Mouse (Mus musculus) kidney, embryonic 16.5 days (tissue): ENCODE data around the gene Gm26558. TPM values are rescaled to one million over a fixed set of nuclear protein-coding genes. Genes with fewer than 3 reads are reported as not detected.

Experiments used
- ATAC-seq: fragments of 200-750 bp; cut with Nextera tagmentation; 2 replicates; pipeline ENCODE4 v1.8.0; 2017; ENCODE audit warnings: moderate TSS enrichment; ENCODE audit not compliant: low FRiP score, low TSS enrichment
- H3K27ac ChIP-seq: fragments of 300-500 bp; sonication (generic); 2 replicates; pipeline ENCODE4 v1.5.1; 2014; ENCODE audit warnings: low read length
- H3K27me3 ChIP-seq: fragments of 300-500 bp; sonication (generic); 2 replicates; pipeline ENCODE4 v1.6.1; 2014; ENCODE audit warnings: low read length, control low read depth, mixed read lengths; ENCODE audit not compliant: insufficient read depth
- H3K36me3 ChIP-seq: fragments of 300-500 bp; sonication (generic); 2 replicates; pipeline ENCODE4 v1.6.1; 2014; ENCODE audit warnings: low read length, control low read depth, mixed read lengths; ENCODE audit not compliant: insufficient read depth
- H3K4me1 ChIP-seq: fragments of 300-500 bp; sonication (generic); 2 replicates; pipeline ENCODE4 v1.6.1; 2014; ENCODE audit warnings: low read length, control low read depth, mixed read lengths; ENCODE audit not compliant: insufficient read depth
- H3K4me2 ChIP-seq: fragments of 300-500 bp; sonication (generic); replicated peaks from 2 replicates; pipeline ENCODE4 v1.6.1; 2014; ENCODE audit warnings: low read depth, low read length
- H3K4me3 ChIP-seq: fragments of 300-500 bp; sonication (generic); 2 replicates; pipeline ENCODE4 v1.5.1; 2014; ENCODE audit warnings: mild to moderate bottlenecking, low read length
- H3K9ac ChIP-seq: fragments of 300-500 bp; sonication (generic); replicated peaks from 2 replicates; pipeline ENCODE4 v1.6.1; 2014; ENCODE audit warnings: low read length
- H3K9me3 ChIP-seq: fragments of 300-500 bp; sonication (generic); 2 replicates; pipeline ENCODE4 v1.6.1; 2016; ENCODE audit warnings: low read length, control low read depth
- WGBS: fragments of 180-500 bp; shearing (Covaris S2); extraction: QIAGEN DNeasy Blood & Tissue Kit; methylation state at CpG from one replicate; pipeline ENCODE4 v1.1.7; 2014; 5-methylcytosine and 5-hydroxymethylcytosine counted together
- polyA plus RNA-seq: library from polyadenylated mRNA; unstranded; fragments of >200 nt; fragmentation: Nextera tagmentation; extraction: Ambion mirVana; gene quantifications from 2 replicates; pipeline ENCODE4 v1.2.1, GENCODE M21; 2015

Gm26558 gene
- polyA plus RNA-seq, 1 experiment from 2014 or later, result 4.0 TPM

DNA sequence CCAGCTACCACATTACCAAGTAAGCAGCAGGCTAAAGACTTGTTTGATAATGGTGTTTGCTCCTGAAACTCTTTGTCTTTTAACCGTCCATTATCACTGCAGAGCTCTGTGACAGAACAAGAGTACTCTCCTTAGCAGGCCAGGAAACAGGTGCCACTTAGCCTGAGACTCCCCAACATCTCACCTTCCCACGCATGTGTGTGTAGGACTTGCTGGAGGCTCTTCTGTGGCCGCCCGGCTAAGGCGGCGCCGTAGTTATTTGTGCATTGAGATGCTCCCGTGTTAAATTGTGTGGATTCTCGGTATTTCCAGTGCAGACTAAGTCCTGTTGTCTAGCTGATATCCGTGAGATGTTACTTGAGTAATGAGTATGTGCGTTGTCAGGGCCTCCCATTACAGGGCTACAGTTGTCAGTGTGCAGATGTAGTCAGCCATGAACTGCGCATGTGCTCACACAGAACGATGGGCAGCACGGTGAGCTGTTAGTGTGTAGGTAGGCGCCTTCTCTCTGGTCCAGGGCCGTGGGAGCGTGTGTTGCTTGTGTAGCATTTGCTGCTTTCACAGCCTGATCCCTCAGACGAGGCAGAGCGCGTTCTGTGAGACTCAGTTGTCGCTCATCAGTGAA is 26.7 kb upstream of the Gm26558 start:
- ATAC-seq, result no peak
- 93% methylated on average over 21 of the region's 21 CpGs for WGBS

DNA sequence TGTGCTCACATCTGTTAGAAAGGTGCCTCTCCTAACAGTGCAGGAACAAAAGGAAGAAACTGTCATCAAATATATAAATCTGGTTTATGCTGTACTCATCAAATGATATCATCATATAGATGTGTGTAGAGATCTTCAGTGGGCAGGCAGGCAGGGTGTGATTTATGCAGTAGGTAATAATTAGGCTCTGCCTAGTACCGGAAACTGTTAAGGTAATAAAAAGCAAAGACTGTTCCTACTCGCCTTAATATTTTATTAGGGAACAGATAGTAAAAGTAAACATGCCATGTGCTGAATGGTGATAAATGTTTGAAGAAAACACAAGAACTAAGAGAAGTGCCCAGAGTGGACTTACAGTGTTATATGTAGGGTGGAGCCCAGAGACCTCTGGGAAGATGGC is 20.4 kb upstream of the Gm26558 start:
- H3K9ac ChIP-seq, result no peak overlapping the region
- ATAC-seq, result no peak
- H3K4me3 ChIP-seq, result no peak overlapping the region
- no peaks in the 10 kb centered on the region for H3K9me3 ChIP-seq
- H3K36me3 ChIP-seq, result peaks cover 64% of the 10 kb centered on the region
- no peak overlapping the region for H3K27ac ChIP-seq
- no peaks in the 10 kb centered on the region for H3K4me1 ChIP-seq
- no peaks in the 10 kb centered on the region for H3K27me3 ChIP-seq
- H3K4me2 ChIP-seq, result no peak overlapping the region
- WGBS, result 61% methylated on average over 2 of the region's 2 CpGs

More for the DNA sequence above, 26.7 kb upstream of the Gm26558 start:
- Histone ChIP-seq H3K4me1 (no peaks in the 10 kb centered on the region), H3K27me3 (no peaks in the 10 kb centered on the region), H3K27ac (no peak overlapping the region), H3K36me3 (peaks cover 78% of the 10 kb centered on the region), H3K9ac (no peak overlapping the region), H3K4me2 (no peak overlapping the region), H3K9me3 (no peaks in the 10 kb centered on the region), H3K4me3 (no peak overlapping the region)

GRCm38 (mm10) chr2:70673445-70674126 is 11.7 kb upstream of the Gm26558 start:
- H3K36me3 ChIP-seq, result peaks cover 7% of the 10 kb centered on the region
- no peaks in the 10 kb centered on the region for H3K9me3 ChIP-seq
- H3K27me3 ChIP-seq, result no peaks in the 10 kb centered on the region
- 81% methylated on average over 7 of the region's 7 CpGs for WGBS
- no peak overlapping the region for H3K9ac ChIP-seq
- no peak overlapping the region for H3K27ac ChIP-seq
- H3K4me1 ChIP-seq, result no peaks in the 10 kb centered on the region
- H3K4me3 ChIP-seq, result no peak overlapping the region
- H3K4me2 ChIP-seq, result no peak overlapping the region
- ATAC-seq, result no peak

DNA sequence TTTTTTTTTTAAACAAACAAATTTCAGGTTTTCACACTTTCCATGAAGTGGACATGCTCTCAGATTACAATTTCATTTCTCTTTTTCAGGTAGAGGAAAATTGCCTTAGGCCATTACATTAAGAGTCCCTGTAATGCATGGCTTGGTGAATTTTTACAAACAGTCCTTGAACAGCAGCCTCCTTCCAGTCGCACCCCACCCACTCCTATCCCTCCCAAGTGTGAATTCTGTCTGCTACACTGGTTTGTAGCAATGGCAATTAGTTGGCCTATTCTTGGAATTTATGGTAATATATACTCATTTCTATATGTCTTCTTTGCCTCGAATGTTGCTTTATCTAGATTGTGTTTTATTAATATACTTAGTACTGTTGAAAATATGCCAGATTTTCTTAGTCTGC is 10.6 kb upstream of the Gm26558 start:
- 77% methylated on average over 2 of the region's 2 CpGs for WGBS
- peaks cover 1% of the 10 kb centered on the region; the same call in 1 of the 2 replicates for H3K4me1 ChIP-seq
- no peak overlapping the region for H3K4me3 ChIP-seq
- no peak overlapping the region for H3K27ac ChIP-seq
- no peak overlapping the region for H3K9ac ChIP-seq
- H3K27me3 ChIP-seq, result no peaks in the 10 kb centered on the region
- H3K36me3 ChIP-seq, result no peaks in the 10 kb centered on the region
- no peak for ATAC-seq
- H3K4me2 ChIP-seq, result no peak overlapping the region
- no peaks in the 10 kb centered on the region for H3K9me3 ChIP-seq

GRCm38 (mm10) chr2:70669896-70670295 is 8.0 kb upstream of the Gm26558 start:
- no peak overlapping the region for H3K4me3 ChIP-seq

DNA sequence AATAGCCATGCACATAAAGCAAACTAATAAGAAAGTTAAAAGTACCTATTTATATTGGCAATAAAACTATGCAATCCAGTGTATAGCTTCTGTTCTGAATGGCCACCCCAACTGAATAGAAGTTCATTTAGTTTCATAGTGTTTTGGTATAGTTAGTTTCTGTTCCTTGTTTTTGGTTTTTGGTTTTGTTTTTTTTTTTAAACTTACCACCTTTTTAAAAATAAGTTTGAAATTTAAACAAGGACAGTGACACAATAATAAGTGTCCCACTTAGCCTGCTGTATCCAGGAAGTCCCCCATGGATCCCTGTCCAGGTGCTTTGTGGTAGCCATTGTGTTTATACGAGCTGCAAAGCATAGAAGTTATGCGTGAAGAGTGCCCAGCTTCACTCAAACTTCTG is 7.3 kb upstream of the Gm26558 start:
- no peak overlapping the region for H3K4me2 ChIP-seq
- no peaks in the 10 kb centered on the region for H3K27me3 ChIP-seq
- peaks cover 7% of the 10 kb centered on the region; the same call in 1 of the 2 replicates for H3K4me1 ChIP-seq
- H3K27ac ChIP-seq, result no peak overlapping the region
- H3K9me3 ChIP-seq, result no peaks in the 10 kb centered on the region
- 90% methylated on average over 2 of the region's 2 CpGs for WGBS
- ATAC-seq, result no peak
- no peak overlapping the region for H3K9ac ChIP-seq
- 0 out of 2 replicates have a peak, but pooled peaks cover 3% of the 10 kb centered on the region for H3K36me3 ChIP-seq
- H3K4me3 ChIP-seq, result no peak overlapping the region

More at GRCm38 (mm10) chr2:70669896-70670295, 8.0 kb upstream of the Gm26558 start:
- 54% methylated on average over 2 of the region's 2 CpGs for WGBS
- peaks cover 7% of the 10 kb centered on the region; the same call in 1 of the 2 replicates for H3K4me1 ChIP-seq
- H3K9ac ChIP-seq, result no peak overlapping the region
- no peak for ATAC-seq
- H3K36me3 ChIP-seq, result 0 out of 2 replicates have a peak, but pooled peaks cover 3% of the 10 kb centered on the region
- H3K9me3 ChIP-seq, result no peaks in the 10 kb centered on the region
- H3K27me3 ChIP-seq, result no peaks in the 10 kb centered on the region
- no peak overlapping the region for H3K4me2 ChIP-seq
- no peak overlapping the region for H3K27ac ChIP-seq

DNA sequence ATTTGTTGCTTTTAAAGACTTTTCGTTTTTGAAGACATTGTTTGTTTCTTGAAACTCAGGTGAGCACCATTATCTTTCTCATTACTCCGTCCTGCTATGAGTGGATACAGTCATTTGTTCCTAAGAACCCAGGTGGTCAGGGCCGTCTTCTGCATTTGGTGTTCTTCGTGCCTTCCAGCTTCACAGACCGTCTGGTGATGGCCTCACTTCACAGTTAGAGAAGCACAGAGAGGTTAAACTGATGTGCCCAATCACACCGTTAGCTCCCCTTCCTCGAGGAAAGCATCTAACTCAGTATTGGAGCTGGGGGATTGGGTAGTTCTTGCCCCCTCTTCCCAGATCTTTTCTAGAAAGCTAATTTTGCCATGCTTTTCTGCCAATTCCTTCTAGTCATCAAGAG is 5.1 kb upstream of the Gm26558 start:
- 0 out of 2 replicates have a peak, but pooled peaks cover 3% of the 10 kb centered on the region for H3K36me3 ChIP-seq
- 86% methylated on average over 7 of the region's 7 CpGs for WGBS

DNA sequence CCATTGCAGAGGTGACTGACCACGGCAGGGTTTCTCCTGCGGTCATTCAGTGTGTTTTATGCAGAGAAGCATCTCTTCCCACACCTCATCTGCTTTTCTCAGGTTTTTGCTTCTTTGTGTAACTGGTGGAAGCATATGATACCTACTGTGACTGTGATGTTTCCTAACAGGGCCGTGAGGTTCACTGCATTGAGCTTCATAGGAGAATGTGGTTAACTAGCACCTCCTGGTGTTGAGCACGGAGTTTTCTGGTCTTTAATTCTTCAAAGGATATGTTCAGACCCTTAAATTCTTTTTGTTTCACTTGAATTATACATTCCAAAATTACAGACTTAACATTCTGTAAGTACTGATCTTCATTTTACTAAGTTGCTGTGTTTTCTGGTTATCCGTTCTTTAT is 1.9 kb upstream of the Gm26558 start:
- Histone ChIP-seq H3K4me3 (no peak overlapping the region), H3K9ac (no peak overlapping the region), H3K27me3 (no peaks in the 10 kb centered on the region), H3K4me2 (no peak overlapping the region), H3K36me3 (0 out of 2 replicates have a peak, but pooled peaks cover 3% of the 10 kb centered on the region), H3K9me3 (no peaks in the 10 kb centered on the region), H3K4me1 (peaks cover 28% of the 10 kb centered on the region), H3K27ac (no peak overlapping the region)
- ATAC-seq, result no peak
- 75% methylated on average over 5 of the region's 5 CpGs for WGBS

More for the DNA sequence above, 5.1 kb upstream of the Gm26558 start:
- ATAC-seq, result no peak
- H3K27ac ChIP-seq, result no peak overlapping the region
- H3K9ac ChIP-seq, result no peak overlapping the region
- H3K27me3 ChIP-seq, result no peaks in the 10 kb centered on the region
- H3K9me3 ChIP-seq, result no peaks in the 10 kb centered on the region
- H3K4me3 ChIP-seq, result no peak overlapping the region
- H3K4me1 ChIP-seq, result peaks cover 23% of the 10 kb centered on the region
- no peak overlapping the region for H3K4me2 ChIP-seq

DNA sequence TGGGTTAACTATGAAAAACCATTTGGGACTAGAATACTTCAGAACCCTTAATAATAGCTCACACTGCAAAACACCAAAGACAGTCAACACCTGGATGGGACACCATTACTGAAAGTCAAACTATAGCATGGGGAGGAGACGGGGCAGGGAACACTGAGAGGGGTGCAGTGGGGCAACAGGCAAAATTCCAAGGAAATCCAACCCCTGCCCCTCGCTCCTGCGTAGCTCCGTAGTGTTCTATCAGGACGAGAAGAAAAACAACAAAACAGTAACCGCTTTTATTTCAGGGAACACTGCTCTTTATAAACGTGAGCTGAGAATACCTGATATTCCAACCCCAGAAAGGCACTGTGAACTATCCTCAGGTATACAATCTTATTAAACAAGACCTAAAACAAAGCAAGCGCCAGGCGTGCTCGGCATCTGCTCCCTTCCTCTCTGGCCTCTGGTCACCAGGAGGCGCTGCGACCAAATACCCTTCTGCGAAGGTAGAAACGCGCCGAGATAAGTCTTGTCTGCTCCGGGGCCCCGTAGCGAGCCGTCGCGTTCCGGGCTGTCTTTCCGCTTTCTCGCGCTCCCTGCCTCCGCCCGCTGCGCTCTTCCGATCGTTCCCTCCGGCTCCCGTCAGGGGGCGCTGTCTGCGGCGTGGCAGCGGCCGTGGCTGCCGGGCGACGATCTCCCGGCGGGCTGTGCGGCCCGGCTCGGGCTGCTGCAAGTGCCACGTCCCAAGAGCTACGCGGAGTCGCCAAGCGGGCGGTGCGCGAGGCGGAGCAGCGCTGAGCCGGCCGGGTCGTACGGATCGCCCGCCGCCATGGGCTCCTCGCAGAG is 807 bp downstream of the Gm26558 start, which contains the start of gene Gorasp2:
TSS of gene Gorasp2 (plus strand) at position 690 of the 828 bp plus-strand sequence.
- H3K36me3 ChIP-seq, result 0 out of 2 replicates have a peak, but pooled peaks cover under 1% of the 10 kb centered on the region
- H3K4me1 ChIP-seq, result peaks cover 21% of the 10 kb centered on the region
- peak within 1 kb of the TSS; percentile 89 for H3K4me3 ChIP-seq
- peak; percentile 98 for ATAC-seq
- 0 out of 2 replicates have a peak, but pooled peaks cover 3% of the 10 kb centered on the region for H3K27me3 ChIP-seq
- peak within 1 kb of the TSS; percentile 91 for H3K27ac ChIP-seq
- H3K4me2 ChIP-seq, result peak within 1 kb of the TSS; percentile 89
- peak within 1 kb of the TSS; percentile 97 for H3K9ac ChIP-seq
- no peaks in the 10 kb centered on the region for H3K9me3 ChIP-seq
- WGBS, result under 1% methylated on average over 60 of the region's 64 CpGs
